Mouse (Mus musculus) stomach, postnatal 0 days (tissue): Measurements from ENCODE around the gene Gm32802.
"Not testable (repeated sequence)": the region's sequence is repeated elsewhere in the genome, so short reads cannot be mapped to it uniquely, and the experiment has no call there.

Experiments used
- CTCF ChIP-seq: IDR thresholded peaks from 2 replicates; pipeline ENCODE4 v1.5.1; 2016; ENCODE audit warnings: antibody characterized with exemption, low read depth, mild to moderate bottlenecking, moderate library complexity
- EP300 ChIP-seq: optimal IDR thresholded peaks from 2 replicates; pipeline ENCODE3; 2016; ENCODE audit warnings: antibody characterized with exemption

DNA sequence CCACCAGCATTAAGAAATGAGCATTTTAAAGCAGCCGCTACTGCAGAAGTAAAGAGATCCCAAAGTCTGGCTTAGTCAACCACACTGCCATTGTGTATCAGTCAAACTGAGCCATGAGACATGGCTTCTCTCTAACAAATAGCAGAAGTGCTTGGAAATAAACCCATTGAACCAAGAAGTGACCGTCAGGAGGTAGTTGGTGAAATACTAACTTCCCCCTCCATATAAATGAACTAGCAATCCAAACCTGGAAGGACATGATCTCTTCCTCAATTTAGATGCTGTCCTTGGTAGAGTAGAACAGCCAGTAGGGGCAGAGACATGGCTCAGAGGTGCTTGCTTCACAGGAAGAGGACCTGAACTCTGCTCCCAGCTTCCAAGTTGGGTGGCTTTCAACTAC is 12.9 kb downstream of the Gm32802 start:
- not testable (repeated sequence) for TF ChIP-seq CTCF, EP300
